Mouse (Mus musculus) T-helper 17 cell (primary cell): ENCODE measurements at regions not wholly inside any gene's neighbourhood (a gene's known extent, or its start where the extent isn't known, plus 50 kb on each side); places are given as distances from the start of the nearest gene placed in this dataset.

Experiments used
- in situ Hi-C, 2 experiments: fragments of 300-600 bp; cut with MboI, MseI; formaldehyde crosslinking; loops; 1 replicate in 1 of 2; 2 replicates in 1 of 2; pipeline ENCODE4 v1.15.1; 2025; ENCODE audit warnings: high pct_unique_total_duplicates in 2 of 2

- in situ Hi-C loops, result no loop called here
These were observed 127.6 kb upstream of the Psmd7 start for GRCm38 (mm10) chr8:107715901-107716300.

GRCm38 (mm10) chr8:107717856-107718255, 129.6 kb upstream of the Psmd7 start:
- in situ Hi-C loops, result no loop called here

- in situ Hi-C loops, result no loop called here
These were observed 131.4 kb upstream of the Psmd7 start for GRCm38 (mm10) chr8:107719656-107720055.

GRCm38 (mm10) chr8:107726716-107727115, 138.5 kb upstream of the Psmd7 start:
- in situ Hi-C loops, result no loop called here

GRCm38 (mm10) chr8:107727276-107727675, 139.0 kb upstream of the Psmd7 start:
- in situ Hi-C loops, result no loop called here

- in situ Hi-C loops, result no loop called here
These were observed 150.8 kb upstream of the Psmd7 start for GRCm38 (mm10) chr8:107739091-107739490.

- in situ Hi-C loops, result no loop called here
These were observed 168.8 kb upstream of the Psmd7 start for GRCm38 (mm10) chr8:107757083-107757482.

GRCm38 (mm10) chr8:107758637-107759036, 170.4 kb upstream of the Psmd7 start:
- in situ Hi-C loops, result no loop called here

GRCm38 (mm10) chr8:107776906-107777305, 165.5 kb upstream of the Zfhx3 start:
- in situ Hi-C loops, result no loop called here

GRCm38 (mm10) chr8:107785771-107786170, 156.7 kb upstream of the Zfhx3 start:
- in situ Hi-C loops, result no loop called here

GRCm38 (mm10) chr8:107792286-107792685, 150.2 kb upstream of the Zfhx3 start:
- in situ Hi-C loops, result no loop called here

GRCm38 (mm10) chr8:107814931-107815330, 127.5 kb upstream of the Zfhx3 start:
- in situ Hi-C loops, result no loop called here

GRCm38 (mm10) chr8:107815775-107816174, 126.7 kb upstream of the Zfhx3 start:
- in situ Hi-C loops, result no loop called here

GRCm38 (mm10) chr8:107817796-107818195, 124.6 kb upstream of the Zfhx3 start:
- in situ Hi-C loops, result no loop called here

GRCm38 (mm10) chr8:107820174-107820760, 122.2 kb upstream of the Zfhx3 start:
- in situ Hi-C loops, result no loop called here

- in situ Hi-C loops, result no loop called here
These were observed 120.9 kb upstream of the Zfhx3 start for GRCm38 (mm10) chr8:107821522-107821921.

- in situ Hi-C loops, result no loop called here
These were observed 118.3 kb upstream of the Zfhx3 start for GRCm38 (mm10) chr8:107824096-107824495.

- in situ Hi-C loops, result no loop called here
These were observed 117.8 kb upstream of the Zfhx3 start for GRCm38 (mm10) chr8:107824640-107825039.

- in situ Hi-C loops, result no loop called here
These were observed 114.8 kb upstream of the Zfhx3 start for GRCm38 (mm10) chr8:107827500-107828125.

GRCm38 (mm10) chr8:107828541-107828940, 113.9 kb upstream of the Zfhx3 start:
- in situ Hi-C loops, result no loop called here

GRCm38 (mm10) chr8:107833481-107833880, 109.0 kb upstream of the Zfhx3 start:
- in situ Hi-C loops, result no loop called here

GRCm38 (mm10) chr8:107846141-107846540, 96.3 kb upstream of the Zfhx3 start:
- in situ Hi-C loops, result loop anchor here in 1 of 2 experiments (5.0 kb wide), 1 partner anchor 104 kb away; no protein-coding TSS in a partner anchor

GRCm38 (mm10) chr8:107851236-107852043, 91.0 kb upstream of the Zfhx3 start:
- in situ Hi-C loops, result no loop called here
